Mouse (Mus musculus): Measurements from ENCODE around the gene Slc45a3. TPM values are rescaled to one million over a fixed set of nuclear protein-coding genes. Genes with fewer than 3 reads are reported as not detected.
A peak's percentile ranks its signal among the peaks of the same experiment; 100 is the strongest.

The Slc45a3 gene
- 10.9 and 19.2 TPM in 2 replicates for polyA plus RNA-seq (2016; fragmentation: Nextera tagmentation; extraction: Ambion mirVana)

GRCm38 (mm10) chr1:131962606-131963084, at the start of gene Slc45a3:
Gene Slc45a3, plus strand, starts transcription at chr1:131962967.
- H3K4me1 ChIP-seq (replicated peaks), result peaks cover 66% of the 10 kb centered on the region
- H3K4me3 ChIP-seq, result peak within 1 kb of the TSS; percentile 92
- H3K36me3 ChIP-seq, result no peaks in the 10 kb centered on the region
- peak within 1 kb of the TSS; percentile 90 for H3K27ac ChIP-seq
- under 1% methylated on average over 35 of the region's 35 CpGs for WGBS
- H3K9me3 ChIP-seq, result no peaks in the 10 kb centered on the region
- DNase-seq (ENCODE audit: low spot score), result peak; percentile 63
- peaks cover 70% of the 10 kb centered on the region for H3K27me3 ChIP-seq (ENCODE audit: insufficient read depth, poor library complexity, severe bottlenecking)

- no peak overlapping the region for H3K4me3 ChIP-seq
- 91% methylated on average over 6 of the region's 6 CpGs for WGBS
- no peak for DNase-seq (ENCODE audit: low spot score)
These were observed 45.1 kb upstream of the Slc45a3 start for GRCm38 (mm10) chr1:131917634-131918033.

GRCm38 (mm10) chr1:131919052-131919451, 43.7 kb upstream of the Slc45a3 start:
- Histone ChIP-seq H3K9me3 (no peaks in the 10 kb centered on the region), H3K36me3 (peaks cover 97% of the 10 kb centered on the region), H3K4me1 (replicated peaks) (0 out of 2 replicates have a peak, but pooled peaks cover 6% of the 10 kb centered on the region), H3K4me3 (no peak overlapping the region), H3K27me3 (ENCODE audit: insufficient read depth, poor library complexity, severe bottlenecking) (no peaks in the 10 kb centered on the region), H3K27ac (no peak overlapping the region)
- WGBS, result 100% methylated on average over 2 of the region's 2 CpGs
- no peak for DNase-seq (ENCODE audit: low spot score)

More at GRCm38 (mm10) chr1:131917634-131918033, 45.1 kb upstream of the Slc45a3 start:
- H3K9me3 ChIP-seq, result no peaks in the 10 kb centered on the region
- H3K4me1 ChIP-seq (replicated peaks), result peaks cover 10% of the 10 kb centered on the region; the same call in 1 of the 2 replicates
- no peak overlapping the region for H3K27ac ChIP-seq
- H3K36me3 ChIP-seq, result peaks cover 92% of the 10 kb centered on the region
- H3K27me3 ChIP-seq (ENCODE audit: insufficient read depth, poor library complexity, severe bottlenecking), result no peaks in the 10 kb centered on the region

- Histone ChIP-seq H3K4me3 (no peak overlapping the region), H3K27ac (no peak overlapping the region), H3K27me3 (ENCODE audit: insufficient read depth, poor library complexity, severe bottlenecking) (no peaks in the 10 kb centered on the region), H3K9me3 (no peaks in the 10 kb centered on the region), H3K36me3 (peaks cover 99% of the 10 kb centered on the region), H3K4me1 (replicated peaks) (no peaks in the 10 kb centered on the region)
- no peak for DNase-seq (ENCODE audit: low spot score)
- 97% methylated on average over 3 of the region's 3 CpGs for WGBS
These were observed 40.7 kb upstream of the Slc45a3 start for GRCm38 (mm10) chr1:131922100-131922499.

GRCm38 (mm10) chr1:131933471-131933870, 29.3 kb upstream of the Slc45a3 start:
- H3K27me3 ChIP-seq (ENCODE audit: insufficient read depth, poor library complexity, severe bottlenecking), result no peaks in the 10 kb centered on the region
- no peaks in the 10 kb centered on the region for H3K9me3 ChIP-seq
- H3K4me1 ChIP-seq (replicated peaks), result no peaks in the 10 kb centered on the region
- 91% methylated on average over 2 of the region's 2 CpGs for WGBS
- no peak overlapping the region for H3K27ac ChIP-seq
- peaks cover 98% of the 10 kb centered on the region for H3K36me3 ChIP-seq
- DNase-seq (ENCODE audit: low spot score), result no peak
- H3K4me3 ChIP-seq, result no peak overlapping the region

GRCm38 (mm10) chr1:131937659-131938305, 25.0 kb upstream of the Slc45a3 start:
- WGBS, result 67% methylated on average over 6 of the region's 6 CpGs
- peaks cover 66% of the 10 kb centered on the region for H3K36me3 ChIP-seq
- H3K4me3 ChIP-seq, result no peak overlapping the region
- H3K4me1 ChIP-seq (replicated peaks), result peaks cover 9% of the 10 kb centered on the region
- H3K27ac ChIP-seq, result no peak overlapping the region
- H3K9me3 ChIP-seq, result no peaks in the 10 kb centered on the region
- H3K27me3 ChIP-seq (ENCODE audit: insufficient read depth, poor library complexity, severe bottlenecking), result no peaks in the 10 kb centered on the region
- DNase-seq (ENCODE audit: low spot score), result peak; percentile 68

GRCm38 (mm10) chr1:131938811-131939210, 24.0 kb upstream of the Slc45a3 start:
- Histone ChIP-seq H3K27me3 (ENCODE audit: insufficient read depth, poor library complexity, severe bottlenecking) (no peaks in the 10 kb centered on the region), H3K4me3 (no peak overlapping the region), H3K27ac (no peak overlapping the region), H3K9me3 (no peaks in the 10 kb centered on the region), H3K36me3 (peaks cover 56% of the 10 kb centered on the region), H3K4me1 (replicated peaks) (peaks cover 10% of the 10 kb centered on the region)
- WGBS, result 96% methylated on average over 1 of the region's 1 CpGs
- DNase-seq (ENCODE audit: low spot score), result no peak

- no peak overlapping the region; the same call in 1 of the 2 replicates for H3K27ac ChIP-seq
- WGBS, result 64% methylated on average over 2 of the region's 2 CpGs
- no peaks in the 10 kb centered on the region for H3K27me3 ChIP-seq (ENCODE audit: insufficient read depth, poor library complexity, severe bottlenecking)
- no peaks in the 10 kb centered on the region for H3K9me3 ChIP-seq
- no peak overlapping the region for H3K4me3 ChIP-seq
- H3K36me3 ChIP-seq, result peaks cover 37% of the 10 kb centered on the region
- no peak for DNase-seq (ENCODE audit: low spot score)
- peaks cover 13% of the 10 kb centered on the region for H3K4me1 ChIP-seq (replicated peaks)
These were observed 22.0 kb upstream of the Slc45a3 start for GRCm38 (mm10) chr1:131940711-131941244.

- no peak for DNase-seq (ENCODE audit: low spot score)
- H3K9me3 ChIP-seq, result no peaks in the 10 kb centered on the region
- 98% methylated on average over 1 of the region's 1 CpGs for WGBS
- H3K36me3 ChIP-seq, result peaks cover 30% of the 10 kb centered on the region
- H3K4me3 ChIP-seq, result no peak overlapping the region
- H3K4me1 ChIP-seq (replicated peaks), result peaks cover 19% of the 10 kb centered on the region
- H3K27me3 ChIP-seq (ENCODE audit: insufficient read depth, poor library complexity, severe bottlenecking), result no peaks in the 10 kb centered on the region
- H3K27ac ChIP-seq, result no peak overlapping the region
These were observed 21.3 kb upstream of the Slc45a3 start for GRCm38 (mm10) chr1:131941501-131941900.

- H3K27me3 ChIP-seq (ENCODE audit: insufficient read depth, poor library complexity, severe bottlenecking), result no peaks in the 10 kb centered on the region
- WGBS, result 76% methylated on average over 16 of the region's 16 CpGs
These were observed 19.9 kb upstream of the Slc45a3 start for GRCm38 (mm10) chr1:131942621-131943590.

GRCm38 (mm10) chr1:131945674-131946440, 16.9 kb upstream of the Slc45a3 start:
- no peak overlapping the region for H3K4me3 ChIP-seq

More at GRCm38 (mm10) chr1:131942621-131943590, 19.9 kb upstream of the Slc45a3 start:
- peaks cover 24% of the 10 kb centered on the region for H3K4me1 ChIP-seq (replicated peaks)
- H3K9me3 ChIP-seq, result no peaks in the 10 kb centered on the region
- H3K27ac ChIP-seq, result no peak overlapping the region
- H3K36me3 ChIP-seq, result peaks cover 17% of the 10 kb centered on the region
- H3K4me3 ChIP-seq, result no peak overlapping the region
- no peak for DNase-seq (ENCODE audit: low spot score)

More at GRCm38 (mm10) chr1:131945674-131946440, 16.9 kb upstream of the Slc45a3 start:
- H3K36me3 ChIP-seq, result no peaks in the 10 kb centered on the region
- 74% methylated on average over 10 of the region's 10 CpGs for WGBS
- H3K9me3 ChIP-seq, result no peaks in the 10 kb centered on the region
- no peak for DNase-seq (ENCODE audit: low spot score)
- no peaks in the 10 kb centered on the region for H3K27me3 ChIP-seq (ENCODE audit: insufficient read depth, poor library complexity, severe bottlenecking)
- H3K27ac ChIP-seq, result no peak overlapping the region; the same call in 1 of the 2 replicates
- H3K4me1 ChIP-seq (replicated peaks), result peaks cover 24% of the 10 kb centered on the region

Measured in hindbrain, embryonic 10.5 days (tissue).